Mouse (Mus musculus): ENCODE measurements around the gene Ppox.
"Not testable (repeated sequence)": the region's sequence is repeated elsewhere in the genome, so short reads cannot be mapped to it uniquely, and the experiment has no call there.

Gene Ppox

GRCm38 (mm10) chr1:171280916-171281527 is at the start of gene Ppox:
Gene Ppox (minus strand): TSS chr1:171281186.
- DNase-seq (ENCODE audit: low read depth, low spot score) = peak; percentile 92

DNA sequence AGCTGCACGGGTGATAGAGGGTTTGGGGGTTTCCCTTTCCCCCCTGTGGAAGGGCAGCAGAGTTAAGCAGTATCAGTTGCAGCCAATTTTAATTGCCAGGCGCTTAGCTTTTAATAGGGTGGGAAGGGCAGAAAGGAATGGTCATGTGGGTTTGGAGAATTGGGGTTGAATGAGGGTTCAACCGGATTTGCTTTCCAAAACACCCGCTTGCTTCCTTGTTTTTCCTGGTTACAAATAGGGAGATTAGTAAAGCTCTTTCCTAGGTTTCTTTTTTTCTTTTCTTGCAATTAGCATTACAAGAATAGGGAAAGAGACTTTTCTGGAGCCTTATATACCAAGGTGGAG is 49.2 kb upstream of the Ppox start:
- DNase-seq (ENCODE audit: low read depth, low spot score) = no peak

DNA sequence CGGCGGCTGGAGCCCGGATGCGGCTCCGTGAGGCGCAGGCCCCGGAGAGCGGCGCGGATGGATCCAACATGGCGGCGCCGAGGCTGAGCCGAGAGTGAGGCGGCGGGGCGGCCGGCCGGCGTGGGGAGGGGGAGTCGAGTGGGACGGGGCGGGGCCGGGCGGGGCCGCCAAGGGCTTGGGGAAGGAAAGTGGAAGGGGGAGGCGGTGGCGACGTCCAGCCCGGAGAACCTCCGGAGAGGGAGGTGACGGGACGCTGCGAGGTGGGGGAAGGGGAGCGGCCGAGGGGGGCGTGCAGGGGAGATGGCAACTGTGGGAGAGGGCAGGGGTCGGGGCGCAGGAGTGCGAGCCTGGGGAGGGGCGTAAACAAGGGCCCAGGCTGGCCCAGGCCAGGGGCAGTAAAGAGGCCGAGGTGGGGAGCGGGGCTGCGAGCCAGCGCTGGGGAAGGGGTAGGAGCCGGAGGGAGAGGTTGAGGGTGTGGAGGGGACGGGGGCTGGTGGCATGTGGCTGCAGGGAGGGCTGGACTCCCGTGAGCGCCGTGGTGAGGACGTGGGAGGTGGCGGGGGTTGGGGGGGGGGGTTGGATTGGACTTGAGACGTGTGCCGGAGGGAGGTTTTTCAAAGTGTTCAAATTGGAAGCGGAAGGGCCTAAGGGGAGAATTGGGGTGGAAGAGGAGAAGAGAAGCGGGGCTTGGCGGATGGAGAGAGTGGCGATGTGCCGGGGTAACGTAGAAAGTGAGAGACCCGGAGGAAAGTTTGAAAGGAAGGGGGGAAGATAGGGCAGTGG is 48.6 kb upstream of the Ppox start:
- DNase-seq (ENCODE audit: low read depth, low spot score) = no peak

- peak; percentile 87 for DNase-seq (ENCODE audit: low read depth, low spot score)
These were observed 48.0 kb upstream of the Ppox start, which contains the start of gene Dedd for GRCm38 (mm10) chr1:171328839-171329432. Gene Dedd (plus strand): TSS chr1:171329145.

GRCm38 (mm10) chr1:171328244-171328643 is 47.3 kb upstream of the Ppox start:
- no peak for DNase-seq (ENCODE audit: low read depth, low spot score)

DNA sequence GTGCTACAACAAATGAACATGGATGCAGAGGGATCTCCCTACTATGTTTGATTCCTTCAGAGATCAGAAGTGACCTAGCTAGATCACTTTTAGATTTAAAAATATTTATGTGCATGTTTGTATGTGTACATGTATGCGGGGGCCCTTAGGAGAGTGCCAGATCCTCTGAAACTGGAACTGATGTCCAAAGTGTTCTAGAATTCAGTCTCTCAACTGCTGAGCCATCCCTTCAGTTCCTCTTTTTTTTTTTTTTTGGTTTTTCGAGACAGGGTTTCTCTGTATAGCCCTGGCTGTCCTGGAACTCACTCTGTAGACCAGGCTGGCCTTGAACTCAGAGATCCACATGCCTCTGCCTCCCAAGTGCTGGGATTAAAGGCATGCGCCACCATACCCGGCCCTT is 45.6 kb upstream of the Ppox start:
- not testable (repeated sequence) for DNase-seq (ENCODE audit: low read depth, low spot score)

GRCm38 (mm10) chr1:171325571-171325970 is 44.6 kb upstream of the Ppox start:
- no peak for DNase-seq (ENCODE audit: low read depth, low spot score)

- DNase-seq (ENCODE audit: low read depth, low spot score) = no peak
These were observed 41.0 kb upstream of the Ppox start for GRCm38 (mm10) chr1:171322012-171322411.

- no peak for DNase-seq (ENCODE audit: low read depth, low spot score)
These were observed 40.4 kb upstream of the Ppox start for GRCm38 (mm10) chr1:171321415-171321814.

GRCm38 (mm10) chr1:171320151-171320550 is 39.2 kb upstream of the Ppox start:
- no peak for DNase-seq (ENCODE audit: low read depth, low spot score)

DNA sequence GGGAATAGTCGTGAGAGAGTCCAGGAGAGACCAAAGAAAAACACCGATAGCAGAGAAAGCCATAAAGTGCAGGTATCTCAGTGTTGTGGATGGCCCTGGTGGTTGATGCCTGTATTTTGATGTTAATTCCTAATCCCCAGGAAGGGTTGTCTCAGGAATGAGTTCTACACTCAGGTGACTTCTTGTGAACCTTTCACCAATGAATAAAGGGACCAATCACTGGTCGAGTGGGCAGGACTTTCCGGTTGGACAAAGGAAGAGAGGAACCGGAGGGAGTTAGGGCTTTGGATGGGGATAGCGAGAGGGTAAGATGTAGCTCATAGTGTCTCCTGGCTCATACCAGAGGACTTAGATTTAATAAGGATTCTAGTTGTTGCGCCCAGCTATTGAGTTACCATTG is 38.8 kb upstream of the Ppox start:
- no peak for DNase-seq (ENCODE audit: low read depth, low spot score)

- DNase-seq (ENCODE audit: low read depth, low spot score) = no peak
These were observed 28.3 kb upstream of the Ppox start for GRCm38 (mm10) chr1:171309321-171309720.

DNA sequence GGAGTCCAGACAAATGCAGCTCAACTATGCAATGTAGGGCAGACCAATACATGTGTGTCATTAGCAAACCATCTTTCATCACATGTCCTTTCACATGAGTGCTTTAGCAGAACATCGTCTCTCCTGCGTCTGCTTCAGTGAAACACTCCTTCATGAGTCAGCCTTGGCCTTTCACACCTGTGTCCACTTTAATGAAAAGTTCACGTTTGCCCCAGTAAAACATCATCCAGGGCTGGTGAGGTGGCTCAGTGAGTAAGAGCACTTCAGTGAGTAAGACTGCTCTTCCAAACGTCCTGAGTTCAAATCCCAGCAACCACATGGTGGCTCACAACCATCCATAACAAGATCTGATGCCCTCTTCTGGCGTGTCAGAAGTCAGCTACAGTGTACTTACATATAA is 25.2 kb upstream of the Ppox start:
- not testable (repeated sequence) for DNase-seq (ENCODE audit: low read depth, low spot score)

DNA sequence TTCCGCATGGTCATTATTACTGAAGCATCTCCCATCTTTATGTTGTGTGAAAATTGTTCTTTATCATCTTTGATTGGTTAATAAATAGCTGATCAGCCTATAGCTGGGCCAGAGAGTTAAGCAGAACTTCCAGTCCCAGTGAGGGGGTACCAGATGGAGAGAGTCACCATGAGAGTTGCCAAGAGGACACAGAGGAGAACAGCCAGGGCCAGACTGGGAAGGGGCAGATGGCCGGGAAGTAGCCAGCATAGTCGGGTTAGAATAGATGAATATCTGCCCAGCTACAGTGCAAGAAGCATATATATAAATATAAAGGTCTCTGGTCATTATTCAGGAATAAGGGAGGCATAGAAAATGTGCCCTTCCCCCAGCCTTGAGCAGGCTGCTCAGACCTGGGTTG is 17.2 kb upstream of the Ppox start:
- DNase-seq (ENCODE audit: low read depth, low spot score) = no peak

- DNase-seq (ENCODE audit: low read depth, low spot score) = no peak
These were observed 14.0 kb upstream of the Ppox start for GRCm38 (mm10) chr1:171295063-171295402.

DNA sequence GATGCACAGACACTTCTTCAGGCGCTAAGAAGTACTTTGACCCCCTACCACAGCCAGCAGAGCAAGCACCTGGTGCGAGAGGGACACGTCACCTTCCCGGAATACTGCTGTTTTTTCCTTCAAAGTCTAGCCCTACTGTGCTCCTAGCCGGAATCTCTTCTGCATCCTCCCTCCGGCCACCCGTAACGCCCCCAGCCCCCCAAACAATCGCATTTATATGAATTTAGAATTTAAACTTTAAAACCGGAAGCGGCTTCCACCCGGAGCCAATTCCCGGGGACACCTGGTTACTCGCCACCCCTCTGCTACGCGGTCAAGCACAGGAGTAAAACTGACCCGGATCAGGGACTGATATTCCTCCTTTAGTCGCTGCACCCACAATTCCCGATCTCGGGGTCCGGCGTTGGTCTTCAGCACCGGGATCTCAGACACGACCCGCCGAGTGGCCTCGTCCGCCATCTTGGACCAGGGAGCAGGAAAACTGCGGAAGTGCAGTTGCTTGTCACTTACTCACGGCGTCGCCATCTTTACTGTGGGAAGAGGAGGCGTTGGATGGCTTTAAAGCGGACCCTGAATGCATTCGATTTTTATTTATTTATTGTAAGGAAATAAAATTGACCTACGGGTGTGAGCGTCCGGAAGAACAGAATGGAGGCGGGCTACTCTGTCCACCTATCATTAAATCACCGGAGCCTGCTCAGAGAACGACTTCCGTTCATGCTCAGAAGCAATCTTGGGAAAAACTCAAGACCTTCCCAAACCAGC is 13.5 kb upstream of the Ppox start, which contains the start of gene Ufc1:
Gene Ufc1, minus strand, starts transcription at position 727 of the 765 bp plus-strand sequence.
- peak; percentile 78 for DNase-seq (ENCODE audit: low read depth, low spot score)

DNA sequence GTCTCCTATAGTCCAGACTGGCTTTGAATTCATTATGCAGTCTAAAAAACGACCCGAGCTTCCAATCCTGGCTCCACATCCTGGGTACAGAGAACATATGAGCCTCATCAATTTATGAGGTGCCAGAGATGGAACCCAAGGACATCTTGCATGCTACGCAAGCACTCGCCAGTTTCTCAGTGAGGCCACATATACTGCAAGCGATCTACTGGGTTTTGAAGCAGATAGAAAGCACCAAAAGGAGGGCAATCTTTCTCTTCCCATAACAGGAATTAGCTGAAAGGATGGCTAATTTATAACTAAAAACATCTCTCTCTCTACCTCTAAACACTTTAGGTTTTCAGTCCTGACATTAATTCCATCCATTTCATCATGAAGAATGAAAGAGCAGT is 12.9 kb upstream of the Ppox start:
- DNase-seq (ENCODE audit: low read depth, low spot score) = no peak

GRCm38 (mm10) chr1:171293351-171293750 is 12.4 kb upstream of the Ppox start:
- DNase-seq (ENCODE audit: low read depth, low spot score) = no peak

DNA sequence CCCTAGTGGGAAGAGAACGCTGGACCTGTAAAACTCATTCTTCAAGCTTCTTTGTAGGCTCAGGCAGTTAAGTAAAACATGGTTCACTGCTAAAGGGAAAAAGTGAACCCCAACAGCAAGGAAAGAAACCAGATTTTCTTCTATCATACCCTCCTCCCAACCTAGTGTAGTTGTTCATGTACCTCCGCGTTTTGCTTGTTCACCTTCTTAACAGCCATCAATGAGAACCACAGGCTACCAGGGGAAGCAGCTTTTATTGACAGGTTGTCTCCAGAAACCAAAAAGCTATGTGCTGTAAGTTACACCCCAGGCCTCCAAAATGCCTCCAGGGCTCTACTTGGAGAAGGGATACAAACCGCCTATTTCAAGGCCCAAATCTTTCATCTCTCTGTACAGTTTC is 7.3 kb upstream of the Ppox start:
- no peak for DNase-seq (ENCODE audit: low read depth, low spot score)

GRCm38 (mm10) chr1:171287136-171288081 is 6.4 kb upstream of the Ppox start, which contains the start of gene Usp21:
Gene Usp21 (minus strand): TSS chr1:171287991.
- DNase-seq (ENCODE audit: low read depth, low spot score) = peak; percentile 87

DNA sequence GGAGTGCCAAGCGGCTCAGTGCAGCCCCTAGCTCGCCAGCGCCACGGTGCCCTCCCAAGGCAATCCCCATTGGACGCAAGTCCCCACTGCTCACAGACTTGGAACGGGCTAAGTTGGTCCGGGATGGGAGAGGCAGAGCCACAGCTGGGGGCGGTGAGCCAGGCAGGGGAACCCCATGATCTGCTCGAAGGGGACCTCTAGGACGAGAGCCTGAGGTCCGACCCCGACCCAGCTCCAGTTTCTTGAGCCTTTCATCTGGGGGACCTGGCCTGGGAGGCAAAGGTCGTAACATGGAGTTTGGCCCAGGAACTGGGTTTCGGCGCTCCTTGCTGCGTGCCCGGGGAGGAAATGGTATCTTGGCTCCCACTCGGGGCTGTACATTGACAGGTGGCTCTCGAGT is 5.5 kb upstream of the Ppox start:
- no peak for DNase-seq (ENCODE audit: low read depth, low spot score)

Data from retina, postnatal 7 days (tissue).